Mouse (Mus musculus): Measurements from ENCODE around the gene Zfp239. TPM values are rescaled to one million over a fixed set of nuclear protein-coding genes. Genes with fewer than 3 reads are reported as not detected.
A peak's percentile ranks its signal among the peaks of the same experiment; 100 is the strongest.

Gene Zfp239
- polyA plus RNA-seq, 1 experiment: 1.3 TPM

DNA sequence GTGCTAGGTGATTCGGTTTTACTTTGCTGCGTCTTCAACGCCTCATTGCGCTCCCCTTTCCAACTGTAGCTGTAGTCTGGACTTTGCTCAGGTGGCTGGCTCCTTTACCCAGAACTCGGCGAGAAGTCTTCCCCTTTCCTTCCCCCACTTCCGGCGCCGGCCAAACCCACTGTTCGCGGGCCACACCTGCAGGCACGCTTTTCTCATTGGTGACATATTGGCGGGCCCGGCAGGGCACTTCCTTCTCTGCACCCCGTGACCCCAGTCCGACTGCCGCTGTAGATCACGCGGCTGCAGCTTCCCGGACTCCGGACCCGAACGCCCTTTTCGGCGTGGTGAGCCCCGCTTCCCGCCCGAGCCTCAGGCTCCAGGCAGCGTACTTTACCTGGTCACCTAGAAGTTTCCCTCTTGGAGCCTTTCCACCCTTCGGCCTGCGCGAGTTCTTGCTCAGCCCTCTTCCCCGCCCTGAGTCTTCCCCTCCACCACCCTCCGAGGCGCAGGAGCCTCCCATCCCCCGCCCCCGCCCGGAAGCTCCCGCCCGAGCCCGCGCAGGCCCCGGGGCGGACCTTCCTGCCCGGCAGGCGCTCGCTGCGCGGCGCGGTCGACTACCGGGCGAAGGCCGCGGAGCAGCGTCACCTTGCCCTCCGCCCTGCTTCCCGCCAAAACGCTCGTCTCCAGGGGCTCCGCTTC lies 55.0 kb downstream of the Zfp239 start:
- Histone ChIP-seq H3K4me3 (replicated peaks) (peak overlapping the region; percentile 95), H3K4me1 (peaks cover 76% of the 10 kb centered on the region), H3K36me3 (replicated peaks; ENCODE audit: low read length) (peaks cover 49% of the 10 kb centered on the region), H3K27me3 (replicated peaks) (no peaks in the 10 kb centered on the region), H3K9me3 (no peaks in the 10 kb centered on the region)
- TF ChIP-seq FLI1 (IDR thresholded peaks at IDR 0.05; ENCODE audit: low read length) (peak; percentile 40; the same call in 1 of the 2 replicates), GATA1 (IDR thresholded peaks at IDR 0.05; ENCODE audit: borderline replicate concordance, low read length) (no peak)

DNA sequence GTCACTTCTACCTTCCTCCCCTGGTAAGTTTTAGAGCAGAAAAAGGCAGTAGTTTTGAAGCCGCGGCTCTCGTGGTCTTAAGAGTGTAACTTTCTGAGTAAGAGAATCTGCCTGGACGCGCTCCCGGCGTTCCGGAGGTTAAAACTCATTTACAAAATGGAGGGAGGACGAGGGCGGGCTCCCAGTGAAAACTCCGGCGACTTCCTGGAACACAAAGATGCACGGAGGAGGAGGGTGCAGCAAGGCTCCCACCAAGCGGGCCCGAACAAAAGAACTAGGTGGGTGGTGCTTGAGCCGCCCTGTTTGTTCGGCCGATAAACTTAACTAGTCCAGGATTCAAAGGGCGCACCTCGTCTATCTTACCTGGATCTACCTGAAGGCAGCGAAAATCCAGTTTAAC lies 55.7 kb downstream of the Zfp239 start:
- Histone ChIP-seq H3K4me3 (replicated peaks) (peak overlapping the region; percentile 95), H3K36me3 (replicated peaks; ENCODE audit: low read length) (peaks cover 56% of the 10 kb centered on the region), H3K9me3 (no peaks in the 10 kb centered on the region), H3K27me3 (replicated peaks) (no peaks in the 10 kb centered on the region), H3K4me1 (peaks cover 74% of the 10 kb centered on the region)
- TF ChIP-seq GATA1 (IDR thresholded peaks at IDR 0.05; ENCODE audit: borderline replicate concordance, low read length) (no peak), FLI1 (IDR thresholded peaks at IDR 0.05; ENCODE audit: low read length) (no peak)

DNA sequence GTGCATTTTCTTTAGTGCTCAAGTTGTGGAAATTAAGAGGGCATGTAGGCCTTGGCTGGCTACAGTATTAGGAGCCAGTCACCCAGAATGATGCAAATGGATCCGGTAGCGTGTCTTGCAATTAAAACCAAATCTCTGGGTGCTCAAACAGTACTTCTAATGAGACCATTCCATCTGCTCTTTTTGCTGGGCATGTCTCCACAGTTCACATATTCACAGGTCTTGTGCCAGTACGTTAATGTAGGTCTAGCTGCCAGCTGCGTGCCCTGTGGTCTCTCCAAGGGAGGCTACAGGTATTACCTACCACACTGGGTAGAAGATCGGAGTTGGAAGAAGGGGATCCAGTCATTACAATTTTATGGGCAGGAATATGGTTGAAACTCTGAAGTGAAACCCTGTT lies 56.1 kb downstream of the Zfp239 start:
- Histone ChIP-seq H3K4me1 (peaks cover 72% of the 10 kb centered on the region), H3K4me3 (replicated peaks) (peak overlapping the region; percentile 95), H3K9me3 (no peaks in the 10 kb centered on the region), H3K27me3 (replicated peaks) (no peaks in the 10 kb centered on the region), H3K36me3 (replicated peaks; ENCODE audit: low read length) (peaks cover 59% of the 10 kb centered on the region)
- TF ChIP-seq GATA1 (IDR thresholded peaks at IDR 0.05; ENCODE audit: borderline replicate concordance, low read length): no peak
- no peak for TF ChIP-seq FLI1 (IDR thresholded peaks at IDR 0.05; ENCODE audit: low read length)

DNA sequence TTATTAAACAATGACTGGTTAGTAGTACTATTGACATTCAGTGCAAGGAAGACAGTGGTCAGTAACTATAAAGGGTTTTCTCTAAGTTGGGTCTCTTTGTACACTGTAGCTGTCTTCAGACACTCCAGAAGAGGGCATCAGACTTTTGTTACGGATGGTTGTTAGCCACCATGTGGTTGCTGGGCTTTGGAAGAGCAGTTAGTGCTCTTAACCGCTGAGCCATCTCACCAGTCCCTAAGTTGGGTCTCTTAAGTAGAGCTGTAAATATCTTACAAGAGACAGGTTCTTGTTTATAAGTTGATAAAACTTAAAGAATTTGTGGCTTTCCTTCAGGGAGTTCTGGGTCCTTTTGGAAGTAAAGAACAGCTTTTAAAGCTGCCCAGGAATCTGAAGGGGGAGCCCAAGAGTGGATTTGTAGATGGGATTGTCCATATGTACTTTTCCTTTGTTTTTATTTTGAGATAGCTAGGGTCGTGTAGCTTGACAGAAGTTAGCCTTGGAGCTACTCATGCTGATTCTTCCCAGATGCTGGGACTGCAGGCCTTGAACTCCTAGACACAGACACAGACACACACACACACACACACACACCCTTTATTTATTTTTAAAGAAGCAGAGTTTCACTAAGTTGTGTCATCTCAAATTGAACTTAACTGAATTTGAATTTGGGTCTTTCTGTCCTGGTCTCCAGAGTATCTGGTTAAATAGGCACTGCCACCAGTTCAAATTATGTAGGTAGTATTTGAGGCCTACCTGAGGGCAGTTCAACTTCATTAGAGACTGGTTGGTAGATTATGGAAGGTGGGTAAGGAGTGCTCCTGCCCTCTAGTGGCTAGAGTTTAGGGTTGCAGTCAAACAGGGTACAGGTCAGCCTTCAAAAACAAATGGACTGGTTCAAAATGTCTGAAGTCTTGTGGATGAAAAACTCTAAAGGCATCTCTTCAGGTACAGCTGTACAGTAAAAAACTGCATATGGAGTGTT lies 59.0 kb downstream of the Zfp239 start:
- H3K4me3 ChIP-seq (replicated peaks): peak overlapping the region; percentile 15
- no peaks in the 10 kb centered on the region for H3K9me3 ChIP-seq
- peaks cover 58% of the 10 kb centered on the region for H3K36me3 ChIP-seq (replicated peaks; ENCODE audit: low read length)
- peaks cover 45% of the 10 kb centered on the region for H3K4me1 ChIP-seq
- TF ChIP-seq FLI1 (IDR thresholded peaks at IDR 0.05; ENCODE audit: low read length): no peak
- no peaks in the 10 kb centered on the region for H3K27me3 ChIP-seq (replicated peaks)

DNA sequence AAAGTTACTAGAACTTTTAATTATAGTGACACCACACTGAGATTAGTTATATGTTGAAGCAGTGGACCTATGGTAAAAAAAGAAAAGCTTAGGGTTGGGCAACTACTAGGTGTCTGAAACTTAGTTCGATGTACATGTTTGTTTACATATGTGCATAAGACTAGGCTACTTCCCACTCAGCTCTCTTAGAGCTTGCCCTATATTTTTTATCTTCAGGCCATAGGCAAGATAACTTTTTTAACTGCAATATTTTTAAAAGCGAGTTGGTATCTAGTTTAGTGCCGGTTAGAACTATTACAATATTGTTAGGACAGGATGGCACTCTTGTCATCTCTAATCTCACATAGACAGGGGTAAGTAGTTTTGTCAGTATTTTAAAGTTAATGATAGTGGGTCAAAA lies 60.1 kb downstream of the Zfp239 start:
- Histone ChIP-seq H3K9me3 (no peaks in the 10 kb centered on the region), H3K36me3 (replicated peaks; ENCODE audit: low read length) (peaks cover 67% of the 10 kb centered on the region), H3K4me1 (peaks cover 44% of the 10 kb centered on the region), H3K27me3 (replicated peaks) (no peaks in the 10 kb centered on the region), H3K4me3 (replicated peaks) (no peak overlapping the region)
- TF ChIP-seq FLI1 (IDR thresholded peaks at IDR 0.05; ENCODE audit: low read length) (no peak), GATA1 (IDR thresholded peaks at IDR 0.05; ENCODE audit: borderline replicate concordance, low read length) (no peak)

Other genes with a start within 250 kb of the Zfp239 start
- 3.1 and 9.3 TPM in 2 replicates for gene Zfp637, start 20.9 kb upstream of the Zfp239 start, polyA plus RNA-seq (2012; ENCODE audit: insufficient read depth, low replicate concordance)
- gene Hnrnpf, start 38.2 kb downstream of the Zfp239 start, polyA plus RNA-seq (2012; ENCODE audit: insufficient read depth, low replicate concordance): 36.3 and 112 TPM in 2 replicates
- not detected in 2 replicates for gene Fxyd4, start 75.6 kb downstream of the Zfp239 start, polyA plus RNA-seq (2012; ENCODE audit: insufficient read depth, low replicate concordance)
- 0.30 TPM in 1 of 2 replicates, not detected in the other for gene Rasgef1a, start 149.3 kb downstream of the Zfp239 start, polyA plus RNA-seq (2012; ENCODE audit: insufficient read depth, low replicate concordance)